Mouse (Mus musculus): ENCODE results near the gene Dnah2. TPM values are rescaled to one million over a fixed set of nuclear protein-coding genes. Genes with fewer than 3 reads are reported as not detected.

Dnah2 gene
- total RNA-seq, 4 experiments from 2014 or later: 3.3 to 4.9 (median 3.9) TPM

GRCm38 (mm10) chr11:69419813-69420553 lies 128.9 kb downstream of the Dnah2 start:
- no peak for DNase-seq (ENCODE audit: low spot score in 2 of 2)

- no peak for DNase-seq (ENCODE audit: low spot score in 2 of 2)
These were observed 129.5 kb downstream of the Dnah2 start for GRCm38 (mm10) chr11:69419443-69419812.

- peak in 1 of 2 experiments; percentile 95 for DNase-seq (ENCODE audit: low spot score in 2 of 2)
These were observed 130.1 kb downstream of the Dnah2 start for GRCm38 (mm10) chr11:69418481-69419442.

- DNase-seq (ENCODE audit: low spot score in 2 of 2): peak in 1 of 2 experiments; percentile 89
These were observed 131.2 kb downstream of the Dnah2 start for GRCm38 (mm10) chr11:69417449-69418384.

- DNase-seq (ENCODE audit: low spot score in 2 of 2): no peak
These were observed 131.9 kb downstream of the Dnah2 start for GRCm38 (mm10) chr11:69416921-69417448.

GRCm38 (mm10) chr11:69416509-69416908 lies 132.4 kb downstream of the Dnah2 start:
- DNase-seq (ENCODE audit: low spot score in 2 of 2): no peak

GRCm38 (mm10) chr11:69415668-69416451 lies 133.1 kb downstream of the Dnah2 start:
- no peak for DNase-seq (ENCODE audit: low spot score in 2 of 2)

GRCm38 (mm10) chr11:69415327-69415667 lies 133.6 kb downstream of the Dnah2 start:
- DNase-seq (ENCODE audit: low spot score in 2 of 2): no peak

GRCm38 (mm10) chr11:69414421-69415326 lies 134.2 kb downstream of the Dnah2 start:
- no peak for DNase-seq (ENCODE audit: low spot score in 2 of 2)

GRCm38 (mm10) chr11:69413221-69414181 lies 135.4 kb downstream of the Dnah2 start, which contains the start of gene Kdm6b:
TSS of gene Kdm6b (minus strand) at chr11:69413675.
- DNase-seq (ENCODE audit: low spot score in 2 of 2): peak in 1 of 2 experiments; percentile 61

GRCm38 (mm10) chr11:69412548-69412947 lies 136.4 kb downstream of the Dnah2 start:
- DNase-seq (ENCODE audit: low spot score in 2 of 2): no peak

- peak in 1 of 2 experiments; percentile 67 for DNase-seq (ENCODE audit: low spot score in 2 of 2)
These were observed 137.2 kb downstream of the Dnah2 start for GRCm38 (mm10) chr11:69411538-69412203.

GRCm38 (mm10) chr11:69411073-69411535 lies 137.8 kb downstream of the Dnah2 start:
- peak; percentile 88 to 90 for DNase-seq (ENCODE audit: low spot score in 2 of 2)

GRCm38 (mm10) chr11:69410310-69411072 lies 138.4 kb downstream of the Dnah2 start:
- DNase-seq (ENCODE audit: low spot score in 2 of 2): peak in 1 of 2 experiments; percentile 69

GRCm38 (mm10) chr11:69410045-69410309 lies 138.9 kb downstream of the Dnah2 start:
- DNase-seq (ENCODE audit: low spot score in 2 of 2): peak in 1 of 2 experiments; percentile 28

- DNase-seq (ENCODE audit: low spot score in 2 of 2): peak in 1 of 2 experiments; percentile 81
These were observed 139.4 kb downstream of the Dnah2 start for GRCm38 (mm10) chr11:69409378-69410044.

All from left cerebral cortex, adult 8-10 months (tissue).